In the genomic region with DNA sequence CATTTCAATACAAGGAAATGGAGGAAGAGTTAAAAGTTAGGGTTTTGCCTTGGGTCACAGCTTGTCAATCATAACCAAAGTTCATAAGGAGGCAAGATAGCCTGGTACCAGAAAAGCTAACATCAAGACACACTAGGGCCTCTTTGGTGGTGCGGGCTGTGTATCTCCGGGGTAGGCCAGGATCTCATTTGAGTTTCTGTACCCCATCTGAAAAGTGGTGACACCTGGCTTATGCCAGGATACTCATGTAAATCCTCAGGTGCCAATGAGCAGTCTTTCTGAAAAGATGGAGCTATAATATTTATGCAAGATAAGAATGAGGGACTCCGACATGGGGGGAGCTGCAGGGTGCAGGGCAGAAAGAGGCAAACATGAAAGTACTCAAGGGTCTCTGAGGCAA, we compare ENCODE assay signal across 8 mouse cellular contexts. TPM values are rescaled to one million over a fixed set of nuclear protein-coding genes. Genes with fewer than 3 reads are reported as not detected.
A peak's percentile ranks its signal among the peaks of the same experiment; 100 is the strongest.
DNase-seq lines count a peak whose midpoint lies in the region; ATAC-seq and TF ChIP-seq lines count a peak whose summit lies in the region.

No protein-coding gene starts in this region.

- peak overlapping the region; percentile 84 for H3K4me2 ChIP-seq in kidney, embryonic 15.5 days
- H3K4me2 ChIP-seq in hindbrain, embryonic 14.5 days (replicated peaks) = peak overlapping the region; percentile 81
- H3K4me2 ChIP-seq in midbrain, embryonic 14.5 days (ENCODE audit: low read length) = peak overlapping the region; percentile 75

- TF ChIP-seq POLR2A in cortical plate, adult 2 months (IDR thresholded peaks at IDR 0.05; ENCODE audit: extremely low read depth, insufficient read depth, low read length) = no peak

- H3K27me3 ChIP-seq in kidney, embryonic 15.5 days = peaks cover 32% of the 10 kb centered on the region
- H3K27me3 ChIP-seq in hindbrain, embryonic 14.5 days (ENCODE audit: control insufficient read depth, insufficient read depth, low read length) = peaks cover 5% of the 10 kb centered on the region; the same call in 1 of the 2 replicates
- peaks cover 4% of the 10 kb centered on the region; the same call in 1 of the 2 replicates for H3K27me3 ChIP-seq in midbrain, embryonic 14.5 days (ENCODE audit: control insufficient read depth, insufficient read depth, low read length)

- TF ChIP-seq CTCF in cortical plate, adult 2 months (IDR thresholded peaks at IDR 0.05; ENCODE audit: extremely low read depth, insufficient read depth, low read length) = no peak

- H3K27ac ChIP-seq in kidney, embryonic 15.5 days = peak overlapping the region; percentile 60; the same call in 1 of the 2 replicates
- peak overlapping the region; percentile 93 for H3K27ac ChIP-seq in cortical plate, adult 2 months (ENCODE audit: insufficient read depth, low read length)
- 0 out of 2 replicates have a peak overlapping the region, but pooled peaks have one; percentile 58 for H3K27ac ChIP-seq in hindbrain, embryonic 14.5 days
- no peak overlapping the region; the same call in 1 of the 2 replicates for H3K27ac ChIP-seq in midbrain, embryonic 14.5 days (replicated peaks; ENCODE audit: low read depth, low read length)

- WGBS in kidney, embryonic 15.5 days = 90% methylated on average over 3 of the region's 3 CpGs
- WGBS in hindbrain, embryonic 14.5 days = 87% methylated on average over 3 of the region's 3 CpGs
- 89% methylated on average over 3 of the region's 3 CpGs for WGBS in midbrain, embryonic 14.5 days

- ATAC-seq in kidney, embryonic 15.5 days (replicated peaks; ENCODE audit: low FRiP score) = no peak
- ATAC-seq in hindbrain, embryonic 14.5 days (ENCODE audit: low FRiP score) = no peak
- no peak for ATAC-seq in midbrain, embryonic 14.5 days (ENCODE audit: low FRiP score, low TSS enrichment)

- DNase-seq in kidney, adult 9 months = no peak
- no peak for DNase-seq in hindbrain, embryonic 14.5 days (ENCODE audit: low spot score)
- DNase-seq in midbrain, embryonic 14.5 days = no peak
- no peak for DNase-seq in embryo, embryonic 11 days
- no peak for DNase-seq in thymus, postnatal 4 days
- no peak for DNase-seq in ovary, postnatal 14 days (ENCODE audit: low spot score)

- peaks cover 36% of the 10 kb centered on the region for H3K4me1 ChIP-seq in kidney, embryonic 15.5 days
- peaks cover 6% of the 10 kb centered on the region; the same call in 1 of the 2 replicates for H3K4me1 ChIP-seq in cortical plate, adult 2 months (ENCODE audit: control insufficient read depth, insufficient read depth, low read length)
- peaks cover 11% of the 10 kb centered on the region; the same call in 1 of the 2 replicates for H3K4me1 ChIP-seq in hindbrain, embryonic 14.5 days (replicated peaks; ENCODE audit: control insufficient read depth, insufficient read depth, low read length)
- peaks cover 14% of the 10 kb centered on the region for H3K4me1 ChIP-seq in midbrain, embryonic 14.5 days (ENCODE audit: control insufficient read depth, insufficient read depth, low read length)

- H3K9ac ChIP-seq in kidney, embryonic 15.5 days = peak overlapping the region; percentile 56; the same call in 1 of the 2 replicates
- peak overlapping the region; percentile 63 for H3K9ac ChIP-seq in hindbrain, embryonic 14.5 days
- H3K9ac ChIP-seq in midbrain, embryonic 14.5 days (replicated peaks; ENCODE audit: low read length) = 0 out of 2 replicates have a peak overlapping the region, but pooled peaks have one; percentile 57

- H3K9me3 ChIP-seq in kidney, embryonic 15.5 days (replicated peaks) = no peaks in the 10 kb centered on the region
- H3K9me3 ChIP-seq in hindbrain, embryonic 14.5 days (ENCODE audit: control insufficient read depth, low read length) = no peaks in the 10 kb centered on the region
- H3K9me3 ChIP-seq in midbrain, embryonic 14.5 days (ENCODE audit: control insufficient read depth, low read length) = no peaks in the 10 kb centered on the region

- no peaks in the 10 kb centered on the region for H3K36me3 ChIP-seq in kidney, embryonic 15.5 days
- H3K36me3 ChIP-seq in hindbrain, embryonic 14.5 days (replicated peaks; ENCODE audit: control insufficient read depth, insufficient read depth) = no peaks in the 10 kb centered on the region
- no peaks in the 10 kb centered on the region for H3K36me3 ChIP-seq in midbrain, embryonic 14.5 days (ENCODE audit: control insufficient read depth, insufficient read depth, low read length)

- peak overlapping the region; percentile 64 for H3K4me3 ChIP-seq in kidney, embryonic 15.5 days (replicated peaks)
- H3K4me3 ChIP-seq in cortical plate, adult 2 months (ENCODE audit: insufficient read depth, low read length) = no peak overlapping the region; the same call in 1 of the 2 replicates
- peak overlapping the region; percentile 46 for H3K4me3 ChIP-seq in hindbrain, embryonic 14.5 days (replicated peaks; ENCODE audit: low read length)
- peak overlapping the region; percentile 48 for H3K4me3 ChIP-seq in midbrain, embryonic 14.5 days (replicated peaks; ENCODE audit: low read depth, low read length)

RNA-seq across cellular contexts. Expression of a gene that starts 36.9 kb away (rescaled TPM):
- polyA plus RNA-seq in kidney, embryonic 15.5 days (2015; fragmentation: Nextera tagmentation; extraction: Ambion mirVana) = 29.3 and 31.0 TPM in 2 replicates
- polyA plus RNA-seq in cortical plate, adult 2 months (2012; rRNA removed) = 6.7 and 7.5 TPM in 2 replicates
- polyA plus RNA-seq in hindbrain, embryonic 14.5 days (2014; fragmentation: Nextera tagmentation; extraction: Ambion mirVana) = 4.9 and 5.1 TPM in 2 replicates
- 0.92 and 5.0 TPM in 2 replicates for polyA plus RNA-seq in midbrain, embryonic 14.5 days (2014; fragmentation: Nextera tagmentation; extraction: Ambion mirVana)

RNA-seq across cellular contexts. Expression of a gene that starts 42.6 kb away (rescaled TPM):
- 2.9 and 3.0 TPM in 2 replicates for polyA plus RNA-seq in kidney, embryonic 15.5 days (2015; fragmentation: Nextera tagmentation; extraction: Ambion mirVana)
- 58.4 and 62.6 TPM in 2 replicates for polyA plus RNA-seq in cortical plate, adult 2 months (2012; rRNA removed)
- polyA plus RNA-seq in hindbrain, embryonic 14.5 days (2014; fragmentation: Nextera tagmentation; extraction: Ambion mirVana) = 3.2 and 4.0 TPM in 2 replicates
- 4.4 TPM in 2 replicates for polyA plus RNA-seq in midbrain, embryonic 14.5 days (2014; fragmentation: Nextera tagmentation; extraction: Ambion mirVana)

Comparison
In these comparisons a context has a peak if more than half of its experiments do, and no peak if none do; other contexts are left out.
1. RNA of a gene that starts 42.6 kb away (polyA plus RNA-seq): 58.4 to 62.6 TPM in cortical plate, adult 2 months; 4.4 TPM in midbrain, embryonic 14.5 days, 3.2 to 4.0 TPM in hindbrain, embryonic 14.5 days and 2.9 to 3.0 TPM in kidney, embryonic 15.5 days; every median in the first group is over 10 times any median in the second.
2. Peak in every context shown above with its lines, with median percentiles within 50 percentile points of each other: H3K4me2 ChIP-seq and H3K9ac ChIP-seq.